Mouse (Mus musculus) cerebellum, adult 9-11 months (tissue): ENCODE measurements at regions not wholly inside any gene's neighbourhood (a gene's known extent, or its start where the extent isn't known, plus 50 kb on each side); places are given as distances from the start of the nearest gene placed in this dataset.

ENCODE experiments used
- DNase-seq: peaks from one replicate; pipeline ENCODE4 v3.0.0; 2022

DNA sequence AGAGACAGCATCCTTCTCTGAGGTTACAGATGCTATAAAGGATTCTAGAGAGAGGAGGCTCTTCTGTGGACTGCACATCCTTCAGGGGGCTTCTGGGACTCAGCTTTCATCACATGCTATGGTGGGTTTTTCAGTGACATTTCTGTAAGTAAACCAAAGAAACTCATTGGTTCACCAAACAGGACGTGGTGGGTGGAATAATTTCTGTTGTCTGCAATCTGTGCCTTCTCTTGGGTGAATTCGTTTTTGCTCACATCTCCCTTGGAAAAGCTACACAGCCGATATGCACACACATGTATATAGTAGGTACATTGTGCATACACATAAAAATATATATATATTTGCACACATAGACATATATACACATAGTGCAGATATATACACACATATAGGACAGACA, 110.2 kb downstream of the Chst1 start:
- no peak for DNase-seq

- DNase-seq = no peak
Observed at GRCm38 (mm10) chr2:92711122-92711777, 111.7 kb downstream of the Chst1 start.

DNA sequence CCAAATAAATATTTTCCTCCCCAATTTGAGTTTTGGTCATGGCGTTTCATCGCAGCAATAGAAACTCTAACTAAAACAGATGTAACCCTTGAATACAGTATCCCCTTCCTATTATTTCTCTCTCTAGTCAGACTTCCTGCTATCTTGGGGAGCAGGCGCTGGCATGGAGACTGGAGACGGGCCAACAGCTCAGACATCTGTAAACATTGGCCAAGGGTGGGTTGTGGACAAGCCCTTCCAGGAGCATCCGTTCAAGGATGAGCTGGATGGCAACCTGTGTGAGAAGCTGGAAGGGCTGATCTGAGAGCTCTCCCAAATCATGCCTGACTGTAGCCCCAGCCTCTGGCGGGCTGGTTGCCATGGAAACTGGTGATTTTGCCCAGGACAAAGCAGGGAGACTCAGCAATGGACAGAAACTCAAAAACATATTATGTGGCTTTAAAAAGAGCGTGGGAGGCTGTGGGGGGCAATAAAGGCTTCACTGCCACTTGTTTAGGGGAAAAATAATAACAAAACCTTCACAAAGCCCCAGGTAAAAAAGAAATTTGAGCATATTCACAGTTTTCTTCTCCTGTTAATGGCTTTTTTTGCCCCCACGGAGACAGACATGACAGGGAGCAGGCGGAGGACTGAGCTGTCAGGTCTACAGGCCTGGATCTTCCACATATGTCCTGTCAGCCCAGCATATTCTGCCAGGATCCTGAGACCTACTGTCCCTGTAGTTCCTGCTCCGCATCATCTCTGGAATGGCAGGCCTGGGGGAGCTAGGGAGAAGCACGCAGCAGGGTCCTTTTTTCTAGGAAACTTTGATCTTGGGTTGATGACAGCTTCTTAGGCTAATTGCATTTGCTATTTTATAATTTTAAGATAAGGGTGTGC, 113.0 kb downstream of the Chst1 start:
- DNase-seq = no peak

- no peak for DNase-seq
Observed at GRCm38 (mm10) chr2:92717706-92718105, 118.2 kb downstream of the Chst1 start.

- no peak for DNase-seq
Observed at GRCm38 (mm10) chr2:92721951-92722350, 122.4 kb downstream of the Chst1 start.

DNA sequence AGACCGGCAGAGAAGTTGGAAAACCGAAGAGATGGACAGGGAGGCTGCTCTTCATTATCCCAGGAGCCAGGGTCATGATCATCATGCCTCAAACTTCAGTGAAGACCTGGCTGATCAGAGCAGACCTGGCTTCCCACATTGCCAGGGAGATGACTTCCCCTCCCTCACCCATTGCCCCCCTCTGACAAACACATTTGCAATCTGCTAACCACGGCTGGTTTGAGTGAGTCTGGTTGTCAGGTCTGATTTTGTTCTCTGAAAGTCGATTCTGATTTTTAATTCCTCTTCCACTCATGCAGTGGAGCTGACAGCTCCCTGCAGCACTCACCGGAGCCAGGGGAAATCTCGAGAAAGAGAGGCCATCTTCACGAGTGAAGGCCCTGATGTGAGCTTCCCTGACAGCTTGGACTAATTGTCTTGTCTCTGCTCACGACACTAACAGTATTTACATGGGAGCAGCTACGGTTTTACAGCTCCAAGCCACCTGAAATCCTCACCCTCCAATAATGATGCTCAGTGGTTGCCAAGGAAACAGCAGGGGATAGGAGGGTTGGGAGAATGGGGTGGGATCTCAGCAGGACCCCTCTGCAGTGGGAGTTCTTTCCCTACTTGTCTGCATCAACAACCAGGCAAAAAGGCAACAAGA, 124.2 kb downstream of the Chst1 start:
- DNase-seq = no peak

- no peak for DNase-seq
Observed at GRCm38 (mm10) chr2:92726640-92727039, 127.1 kb downstream of the Chst1 start.

GRCm38 (mm10) chr2:92727241-92727640, 127.7 kb downstream of the Chst1 start:
- no peak for DNase-seq

- peak; percentile 64 for DNase-seq
Observed at GRCm38 (mm10) chr2:92728388-92728787, 128.9 kb downstream of the Chst1 start.

GRCm38 (mm10) chr2:92730371-92730770, 130.9 kb downstream of the Chst1 start:
- DNase-seq = peak; percentile 31

GRCm38 (mm10) chr2:92733403-92733802, 133.9 kb downstream of the Chst1 start:
- DNase-seq = no peak

- DNase-seq = no peak
Observed at GRCm38 (mm10) chr2:92735784-92736183, 136.3 kb downstream of the Chst1 start.

DNA sequence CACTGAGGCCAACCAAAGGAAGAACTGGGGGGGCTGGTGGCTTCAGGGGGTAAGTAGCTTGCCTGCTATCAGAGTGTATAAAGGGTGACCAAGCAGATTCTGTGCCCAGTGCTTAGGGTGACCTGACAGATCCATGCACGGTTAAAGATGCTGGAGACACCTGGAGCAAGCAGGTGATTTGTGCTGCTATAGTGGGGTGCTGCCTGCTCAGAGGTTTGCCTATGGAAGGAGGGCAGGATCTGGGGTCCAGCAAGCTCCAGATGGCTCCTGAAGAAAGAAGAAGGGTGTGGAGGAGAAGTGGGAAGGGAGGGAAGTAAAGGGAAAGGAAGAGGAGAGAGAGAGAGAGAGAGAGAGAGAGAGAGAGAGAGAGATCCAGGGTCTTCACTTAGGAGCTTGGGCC, 137.8 kb downstream of the Chst1 start:
- DNase-seq = no peak

GRCm38 (mm10) chr2:92739576-92739975, 140.1 kb downstream of the Chst1 start:
- no peak for DNase-seq

DNA sequence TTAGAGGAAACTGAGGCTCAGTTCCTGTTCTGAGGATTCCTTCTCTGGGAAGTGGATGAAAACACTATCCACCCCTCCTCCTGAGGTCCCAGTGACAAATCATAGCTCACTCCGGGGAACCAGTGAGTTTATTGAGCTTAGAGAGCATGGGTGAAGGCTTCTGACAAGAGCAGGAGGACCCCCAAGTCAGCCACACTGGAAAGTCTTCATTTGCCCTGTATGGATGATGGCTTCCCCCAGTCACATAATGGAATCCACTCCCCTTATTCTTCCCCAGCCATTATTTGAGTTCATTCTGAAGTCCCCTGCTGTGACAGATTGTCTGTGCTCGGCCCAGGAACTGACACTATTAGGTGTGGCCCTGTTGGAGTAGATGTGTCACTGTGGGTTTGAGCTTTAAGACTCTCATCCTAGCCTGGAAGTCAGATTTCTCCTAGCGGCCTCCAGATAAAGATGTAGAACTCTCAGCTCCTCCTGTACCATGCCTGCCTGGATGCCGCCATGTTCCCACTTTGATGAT, 141.3 kb downstream of the Chst1 start:
- DNase-seq = no peak

DNA sequence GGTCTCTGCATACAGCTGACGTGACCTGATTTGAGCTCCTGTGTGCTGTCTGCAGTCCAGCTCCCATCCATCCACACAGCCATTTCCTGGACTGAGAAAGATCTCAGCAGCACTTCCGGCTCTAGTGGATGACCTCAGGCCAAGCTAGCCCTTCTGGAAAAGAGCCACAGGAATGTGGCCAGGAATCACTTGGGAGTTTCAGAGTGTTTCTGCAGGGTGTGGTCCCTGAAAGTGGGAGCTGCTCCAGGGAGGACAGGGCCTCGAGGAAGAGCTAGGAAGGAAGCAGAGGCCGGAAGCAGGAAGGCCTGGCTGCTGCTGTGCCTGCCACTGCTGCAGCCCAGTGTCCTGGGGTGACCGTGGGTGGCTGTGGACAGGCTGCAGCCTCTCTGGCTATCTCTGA, 142.5 kb downstream of the Chst1 start:
- DNase-seq = no peak

DNA sequence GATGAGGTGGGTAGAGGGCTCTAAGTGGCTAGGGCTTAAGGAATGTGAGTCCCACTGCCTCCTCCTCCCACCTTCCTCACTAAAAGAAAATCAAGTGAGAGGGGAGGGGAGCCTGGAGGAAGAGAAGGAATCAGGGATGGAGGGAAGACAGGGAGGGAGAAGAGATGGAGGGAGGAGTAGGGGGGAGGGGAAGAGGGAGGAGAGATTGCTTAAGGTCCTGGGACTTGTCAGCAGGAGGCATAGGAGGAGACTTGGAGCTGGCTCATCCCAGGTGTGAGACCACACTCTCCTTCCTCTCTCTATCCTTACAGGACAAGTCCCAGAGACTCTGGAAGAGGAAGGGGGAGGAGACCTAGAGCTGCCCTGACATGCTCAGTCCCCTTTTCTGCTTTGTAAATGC, 143.2 kb downstream of the Chst1 start:
- no peak for DNase-seq

- no peak for DNase-seq
Observed at GRCm38 (mm10) chr2:92743152-92743551, 143.6 kb downstream of the Chst1 start.

GRCm38 (mm10) chr2:92743911-92744310, 144.4 kb downstream of the Chst1 start:
- DNase-seq = no peak

GRCm38 (mm10) chr2:92747406-92747805, 147.9 kb downstream of the Chst1 start:
- DNase-seq = no peak

GRCm38 (mm10) chr2:92750116-92750515, 150.6 kb downstream of the Chst1 start:
- DNase-seq = no peak

- no peak for DNase-seq
Observed at GRCm38 (mm10) chr2:92750672-92751071, 151.2 kb downstream of the Chst1 start.

DNA sequence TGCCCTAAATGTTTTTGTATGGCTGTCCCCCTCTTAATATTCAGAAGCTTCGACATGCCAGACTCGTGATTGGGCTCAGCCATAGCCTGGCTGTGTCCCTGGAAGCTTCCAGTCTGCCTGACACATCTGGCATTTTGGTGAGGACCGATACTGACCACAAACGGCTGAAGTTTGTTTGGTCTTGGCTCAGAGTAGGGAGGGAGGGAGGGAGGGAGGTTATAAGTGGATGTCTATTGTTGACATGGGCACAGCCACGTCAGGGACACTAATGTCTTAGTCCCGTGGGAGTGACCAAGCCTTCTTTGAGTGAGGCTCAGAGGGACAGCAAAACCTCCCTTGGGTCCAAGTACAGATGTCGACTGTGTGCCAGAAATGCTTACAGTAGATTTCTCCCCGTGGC, 151.7 kb downstream of the Chst1 start:
- no peak for DNase-seq

- DNase-seq = no peak
Observed at GRCm38 (mm10) chr2:92752156-92752555, 152.6 kb downstream of the Chst1 start.
